Mouse (Mus musculus) ES-Bruce4 (cell line): ENCODE results near the gene Hoxc9. TPM values are rescaled to one million over a fixed set of nuclear protein-coding genes. Genes with fewer than 3 reads are reported as not detected.
A peak's percentile ranks its signal among the peaks of the same experiment; 100 is the strongest.

Experiments used
- H3K27ac ChIP-seq: 2 replicates; pipeline ENCODE4 v1.5.1; 2012; ENCODE audit warnings: low read length, inconsistent platforms; ENCODE audit not compliant: insufficient read depth
- H3K27me3 ChIP-seq: 2 replicates; pipeline ENCODE4 v1.6.1; 2012; ENCODE audit warnings: mild to moderate bottlenecking, low read length, inconsistent platforms; ENCODE audit not compliant: control insufficient read depth, poor library complexity, insufficient read depth, severe bottlenecking
- H3K36me3 ChIP-seq: 2 replicates; pipeline ENCODE4 v1.6.1; 2012; ENCODE audit warnings: inconsistent platforms, mild to moderate bottlenecking, low read length, moderate library complexity; ENCODE audit not compliant: control insufficient read depth, poor library complexity, insufficient read depth, severe bottlenecking
- H3K4me1 ChIP-seq: one replicate; pipeline ENCODE4 v1.8.1; 2011; ENCODE audit warnings: low read length; ENCODE audit not compliant: control insufficient read depth, insufficient read depth
- H3K4me3 ChIP-seq: 2 replicates; pipeline ENCODE4 v1.5.1; 2011; ENCODE audit warnings: low read depth, mild to moderate bottlenecking, low read length
- H3K9ac ChIP-seq: 2 replicates; pipeline ENCODE4 v1.6.1; 2012; ENCODE audit warnings: low read depth, mild to moderate bottlenecking, inconsistent platforms; ENCODE audit not compliant: poor library complexity, severe bottlenecking
- H3K9me3 ChIP-seq: replicated peaks from 2 replicates; pipeline ENCODE4 v1.6.1; 2012; ENCODE audit warnings: mild to moderate bottlenecking, low read length, inconsistent platforms; ENCODE audit not compliant: control insufficient read depth, poor library complexity, insufficient read depth, severe bottlenecking
- CTCF ChIP-seq: IDR thresholded peaks from one replicate; pipeline ENCODE4 v1.8.1; 2011; ENCODE audit warnings: low read depth, low read length
- EP300 ChIP-seq: IDR thresholded peaks from 2 replicates; pipeline ENCODE4 v1.6.1; 2011; ENCODE audit warnings: low read depth, low read length; ENCODE audit not compliant: insufficient read depth
- POLR2A ChIP-seq: IDR thresholded peaks from one replicate; pipeline ENCODE4 v1.8.1; 2011; ENCODE audit warnings: low read length; ENCODE audit not compliant: insufficient read depth
- polyA plus RNA-seq: library from polyadenylated mRNA; stranded (reverse); fragments of >200 nt; gene quantifications from 2 replicates; pipeline ENCODE4 v1.2.4, GENCODE M21; 2011; ENCODE audit warnings: low read depth; ENCODE audit not compliant: missing spikeins, insufficient read depth, insufficient read length

Hoxc9 gene
- polyA plus RNA-seq, result not detected in 2 replicates

GRCm38 (mm10) chr15:102976171-102976570, at the start of gene Hoxc9:
Gene Hoxc9, plus strand, starts transcription at chr15:102976439.
- no peak within 1 kb of the TSS for H3K9ac ChIP-seq
- no peak for TF ChIP-seq EP300
- TF ChIP-seq POLR2A, result no peak
- no peak for TF ChIP-seq CTCF
- H3K4me1 ChIP-seq, result no peaks in the 10 kb centered on the region
- H3K36me3 ChIP-seq, result no peaks in the 10 kb centered on the region
- no peak within 1 kb of the TSS for H3K27ac ChIP-seq
- H3K9me3 ChIP-seq, result no peaks in the 10 kb centered on the region
- peak within 1 kb of the TSS; percentile 17 for H3K4me3 ChIP-seq
- H3K27me3 ChIP-seq, result peaks cover 54% of the 10 kb centered on the region

GRCm38 (mm10) chr15:102927032-102927645, 49.1 kb upstream of the Hoxc9 start:
- Histone ChIP-seq H3K4me1 (peaks cover 3% of the 10 kb centered on the region), H3K27ac (no peak overlapping the region), H3K9me3 (no peaks in the 10 kb centered on the region), H3K9ac (no peak overlapping the region), H3K27me3 (peaks cover 38% of the 10 kb centered on the region), H3K36me3 (no peaks in the 10 kb centered on the region), H3K4me3 (0 out of 2 replicates have a peak overlapping the region, but pooled peaks have one; percentile 34)
- TF ChIP-seq EP300 (no peak), CTCF (no peak), POLR2A (no peak)

GRCm38 (mm10) chr15:102931706-102932358, 44.4 kb upstream of the Hoxc9 start:
- Histone ChIP-seq H3K27ac (no peak overlapping the region), H3K4me1 (peaks cover 5% of the 10 kb centered on the region), H3K9ac (0 out of 2 replicates have a peak overlapping the region, but pooled peaks have one; percentile 21), H3K36me3 (no peaks in the 10 kb centered on the region), H3K4me3 (peak overlapping the region; percentile 9), H3K27me3 (peaks cover 46% of the 10 kb centered on the region), H3K9me3 (no peaks in the 10 kb centered on the region)
- TF ChIP-seq CTCF, result no peak
- TF ChIP-seq EP300, result peak; percentile 73

GRCm38 (mm10) chr15:102934438-102934837, 41.8 kb upstream of the Hoxc9 start:
- Histone ChIP-seq H3K27ac (no peak overlapping the region), H3K4me3 (no peak overlapping the region), H3K36me3 (no peaks in the 10 kb centered on the region), H3K4me1 (peaks cover 3% of the 10 kb centered on the region), H3K9ac (no peak overlapping the region), H3K9me3 (no peaks in the 10 kb centered on the region), H3K27me3 (peaks cover 48% of the 10 kb centered on the region)
- TF ChIP-seq POLR2A, result no peak
- no peak for TF ChIP-seq EP300
- no peak for TF ChIP-seq CTCF

GRCm38 (mm10) chr15:102934897-102935296, 41.3 kb upstream of the Hoxc9 start:
- Histone ChIP-seq H3K36me3 (no peaks in the 10 kb centered on the region), H3K4me1 (peaks cover 4% of the 10 kb centered on the region), H3K27me3 (peaks cover 45% of the 10 kb centered on the region), H3K9me3 (no peaks in the 10 kb centered on the region), H3K4me3 (no peak overlapping the region), H3K27ac (no peak overlapping the region), H3K9ac (no peak overlapping the region)
- TF ChIP-seq EP300, result no peak
- TF ChIP-seq CTCF, result no peak
- TF ChIP-seq POLR2A, result no peak

GRCm38 (mm10) chr15:102936279-102936972, 39.8 kb upstream of the Hoxc9 start, which contains the start of gene Hoxc12:
Gene Hoxc12, plus strand, starts transcription at chr15:102936757.
- Histone ChIP-seq H3K27me3 (peaks cover 54% of the 10 kb centered on the region), H3K4me3 (peak within 1 kb of the TSS; percentile 47)
- TF ChIP-seq CTCF (no peak), EP300 (no peak)

More at GRCm38 (mm10) chr15:102936279-102936972, 39.8 kb upstream of the Hoxc9 start, which contains the start of gene Hoxc12:
- no peaks in the 10 kb centered on the region for H3K36me3 ChIP-seq
- no peaks in the 10 kb centered on the region for H3K9me3 ChIP-seq
- H3K27ac ChIP-seq, result no peak within 1 kb of the TSS
- peaks cover 5% of the 10 kb centered on the region for H3K4me1 ChIP-seq
- H3K9ac ChIP-seq, result no peak within 1 kb of the TSS
